Mouse (Mus musculus) liver, postnatal 0 days (tissue): ENCODE measurements around the gene Fabp3. TPM values are rescaled to one million over a fixed set of nuclear protein-coding genes. Genes with fewer than 3 reads are reported as not detected.

Source experiments
- ATAC-seq: fragments of 200-750 bp; cut with Nextera tagmentation; 2 replicates; pipeline ENCODE4 v1.8.0; 2017; ENCODE audit warnings: mild to moderate bottlenecking, moderate library complexity
- DNase-seq: peaks from one replicate; pipeline ENCODE4 v3.0.0-alpha.2; 2016
- H3K27ac ChIP-seq: fragments of 300-500 bp; sonication (generic); 2 replicates; pipeline ENCODE4 v1.5.1; 2014; ENCODE audit warnings: antibody characterized with exemption, moderate library complexity, mild to moderate bottlenecking, low read depth
- H3K27me3 ChIP-seq: fragments of 300-500 bp; sonication (generic); 2 replicates; pipeline ENCODE4 v1.6.1; 2014; ENCODE audit warnings: low read length, control low read depth, mixed read lengths; ENCODE audit not compliant: insufficient read depth
- H3K36me3 ChIP-seq: fragments of 300-500 bp; sonication (generic); replicated peaks from 2 replicates; pipeline ENCODE4 v1.6.1; 2014; ENCODE audit warnings: mild to moderate bottlenecking, control low read depth, low read length, moderate library complexity, mixed read lengths; ENCODE audit not compliant: insufficient read depth
- H3K4me1 ChIP-seq: fragments of 300-500 bp; sonication (generic); 2 replicates; pipeline ENCODE4 v1.6.1; 2014; ENCODE audit warnings: antibody characterized with exemption, mild to moderate bottlenecking, control low read depth; ENCODE audit not compliant: insufficient read depth
- H3K4me2 ChIP-seq: fragments of 300-500 bp; sonication (generic); 2 replicates; pipeline ENCODE4 v1.6.1; 2014; ENCODE audit warnings: low read depth, mild to moderate bottlenecking, low read length, moderate library complexity, mixed read lengths
- H3K4me3 ChIP-seq: fragments of 300-500 bp; sonication (generic); 2 replicates; pipeline ENCODE4 v1.5.1; 2014; ENCODE audit warnings: low read depth, low read length
- H3K9ac ChIP-seq: fragments of 300-500 bp; sonication (generic); replicated peaks from 2 replicates; pipeline ENCODE4 v1.6.1; 2014; ENCODE audit warnings: mild to moderate bottlenecking, moderate library complexity
- H3K9me3 ChIP-seq: fragments of 300-500 bp; sonication (generic); 2 replicates; pipeline ENCODE4 v1.6.1; 2016; ENCODE audit warnings: mild to moderate bottlenecking, control low read depth, low read length, mixed read lengths
- CTCF ChIP-seq: sonication (generic); IDR thresholded peaks from 2 replicates; pipeline ENCODE4 v1.5.1; 2016; ENCODE audit warnings: antibody characterized with exemption, low read depth
- EP300 ChIP-seq: IDR thresholded peaks from 2 replicates; pipeline ENCODE4 v1.6.1; 2016; ENCODE audit warnings: antibody characterized with exemption, low read depth, mild to moderate bottlenecking
- WGBS: fragments of 180-500 bp; shearing (Covaris S2); extraction: QIAGEN DNeasy Blood & Tissue Kit; methylation state at CpG from one replicate; pipeline ENCODE4 v1.1.7; 2014; ENCODE audit not compliant: insufficient replicate concordance; 5-methylcytosine and 5-hydroxymethylcytosine counted together
- polyA plus RNA-seq: library from polyadenylated mRNA; unstranded; fragments of >200 nt; fragmentation: Nextera tagmentation; extraction: Ambion mirVana; gene quantifications from 2 replicates; pipeline ENCODE4 v1.2.1, GENCODE M21; 2015

Gene Fabp3
- polyA plus RNA-seq, 1 experiment from 2014 or later: 1.3 TPM

- H3K4me1 ChIP-seq: peaks cover 22% of the 10 kb centered on the region
- H3K4me3 ChIP-seq: no peak overlapping the region
- peaks cover 17% of the 10 kb centered on the region for H3K36me3 ChIP-seq
- ATAC-seq: no peak
- H3K4me2 ChIP-seq: no peak overlapping the region
- no peak overlapping the region for H3K9ac ChIP-seq
- no peaks in the 10 kb centered on the region for H3K9me3 ChIP-seq
- TF ChIP-seq EP300: no peak
- no peak for TF ChIP-seq CTCF
- DNase-seq: no peak
- no peaks in the 10 kb centered on the region for H3K27me3 ChIP-seq
- no peak overlapping the region for H3K27ac ChIP-seq
Observed at GRCm38 (mm10) chr4:130357946-130358345, 49.6 kb downstream of the Fabp3 start.

GRCm38 (mm10) chr4:130359486-130360237 lies 51.3 kb downstream of the Fabp3 start, which contains the start of the genes Zcchc17 and Snrnp40:
Zcchc17 (minus strand) TSS chr4:130359943.
Snrnp40 (plus strand) TSS chr4:130360132.
- TF ChIP-seq EP300 (0 out of 2 replicates have a peak, but pooled peaks have one; percentile 54), CTCF (no peak; the same call in 1 of the 2 replicates)

GRCm38 (mm10) chr4:130360238-130360590 lies 51.8 kb downstream of the Fabp3 start:
- Histone ChIP-seq H3K4me3 (peak overlapping the region; percentile 89), H3K36me3 (peaks cover 26% of the 10 kb centered on the region), H3K4me2 (peak overlapping the region; percentile 74), H3K4me1 (peaks cover 22% of the 10 kb centered on the region), H3K27ac (peak overlapping the region; percentile 72), H3K27me3 (no peaks in the 10 kb centered on the region), H3K9ac (peak overlapping the region; percentile 84), H3K9me3 (no peaks in the 10 kb centered on the region)
- WGBS: under 1% methylated on average over 19 of the region's 19 CpGs
- no peak for DNase-seq
- no peak for ATAC-seq
- TF ChIP-seq CTCF: no peak
- TF ChIP-seq EP300: no peak

More at GRCm38 (mm10) chr4:130359486-130360237, 51.3 kb downstream of the Fabp3 start, which contains the start of the genes Zcchc17 and Snrnp40:
- peak within 1 kb of the TSS; percentile 98 for H3K4me2 ChIP-seq
- no peaks in the 10 kb centered on the region for H3K27me3 ChIP-seq
- under 1% methylated on average over 49 of the region's 49 CpGs for WGBS
- peak within 1 kb of the TSS; percentile 94 for H3K27ac ChIP-seq
- H3K9ac ChIP-seq: peak within 1 kb of the TSS; percentile 91
- peak; percentile 99 for ATAC-seq
- peak within 1 kb of the TSS; percentile 89 for H3K4me3 ChIP-seq
- peaks cover 22% of the 10 kb centered on the region for H3K4me1 ChIP-seq
- peak; percentile 98 for DNase-seq
- no peaks in the 10 kb centered on the region for H3K9me3 ChIP-seq
- H3K36me3 ChIP-seq: peaks cover 20% of the 10 kb centered on the region

Other genes with a start within 250 kb of the Fabp3 start
- gene Pef1, start 206.0 kb upstream of the Fabp3 start, polyA plus RNA-seq: 25.0 and 26.0 TPM in 2 replicates
- gene Hcrtr1, start 169.2 kb upstream of the Fabp3 start, polyA plus RNA-seq: not detected in 2 replicates
- gene Tinagl1, start 133.5 kb upstream of the Fabp3 start, polyA plus RNA-seq: 22.6 and 22.9 TPM in 2 replicates
- not detected in 2 replicates for gene Gm853, start 86.2 kb upstream of the Fabp3 start, polyA plus RNA-seq
- 3.4 and 4.4 TPM in 2 replicates for gene Serinc2, start 29.4 kb upstream of the Fabp3 start, polyA plus RNA-seq
- not detected in 2 replicates for gene Gm10570, start 79 bp downstream of the Fabp3 start, polyA plus RNA-seq
- gene Zcchc17, start 51.3 kb downstream of the Fabp3 start, polyA plus RNA-seq: 26.3 and 27.5 TPM in 2 replicates
- gene Snrnp40, start 51.5 kb downstream of the Fabp3 start, polyA plus RNA-seq: 37.7 and 39.9 TPM in 2 replicates